Mouse (Mus musculus) lung, embryonic 16.5 days (tissue): Measurements from ENCODE around the gene Spice1. TPM values are rescaled to one million over a fixed set of nuclear protein-coding genes. Genes with fewer than 3 reads are reported as not detected.

Experiments
- ATAC-seq: fragments of 200-750 bp; cut with Nextera tagmentation; 2 replicates; pipeline ENCODE4 v1.8.0; 2017; ENCODE audit warnings: low read depth, mild to moderate bottlenecking, moderate library complexity
- H3K27ac ChIP-seq: fragments of 300-500 bp; sonication (generic); 2 replicates; pipeline ENCODE4 v1.5.1; 2014; ENCODE audit warnings: mild to moderate bottlenecking, control low read depth, low read length
- H3K27me3 ChIP-seq: fragments of 300-500 bp; sonication (generic); 2 replicates; pipeline ENCODE4 v1.6.1; 2014; ENCODE audit warnings: low read depth, low read length, mixed read lengths; ENCODE audit not compliant: control insufficient read depth, insufficient read depth
- H3K36me3 ChIP-seq: fragments of 300-500 bp; sonication (generic); 2 replicates; pipeline ENCODE4 v1.6.1; 2014; ENCODE audit warnings: low read length; ENCODE audit not compliant: control insufficient read depth, insufficient read depth
- H3K4me1 ChIP-seq: fragments of 300-500 bp; sonication (generic); replicated peaks from 2 replicates; pipeline ENCODE4 v1.6.1; 2014; ENCODE audit warnings: low read length, mixed read lengths; ENCODE audit not compliant: control insufficient read depth, insufficient read depth
- H3K4me2 ChIP-seq: fragments of 300-500 bp; sonication (generic); 2 replicates; pipeline ENCODE4 v1.6.1; 2014; ENCODE audit warnings: low read depth, low read length, control low read depth
- H3K4me3 ChIP-seq: fragments of 300-500 bp; sonication (generic); 2 replicates; pipeline ENCODE4 v1.5.1; 2014; ENCODE audit warnings: mild to moderate bottlenecking, low read length, control low read depth
- H3K9ac ChIP-seq: fragments of 300-500 bp; sonication (generic); 2 replicates; pipeline ENCODE4 v1.6.1; 2014; ENCODE audit warnings: low read length, control low read depth
- H3K9me3 ChIP-seq: fragments of 300-500 bp; sonication (generic); 2 replicates; pipeline ENCODE4 v1.6.1; 2016; ENCODE audit warnings: low read length; ENCODE audit not compliant: control insufficient read depth
- WGBS: fragments of 180-500 bp; shearing (Covaris S2); extraction: QIAGEN DNeasy Blood & Tissue Kit; methylation state at CpG from one replicate; pipeline ENCODE4 v1.1.7; 2014; 5-methylcytosine and 5-hydroxymethylcytosine counted together
- polyA plus RNA-seq: library from polyadenylated mRNA; unstranded; fragments of >200 nt; fragmentation: Nextera tagmentation; extraction: Ambion mirVana; gene quantifications from 2 replicates; pipeline ENCODE4 v1.2.1, GENCODE M21; 2015

Spice1 gene
- polyA plus RNA-seq, 1 experiment from 2014 or later: 41.1 TPM

- Histone ChIP-seq H3K4me1 (no peaks in the 10 kb centered on the region), H3K4me2 (no peak overlapping the region), H3K9me3 (peaks cover 3% of the 10 kb centered on the region), H3K4me3 (no peak overlapping the region), H3K9ac (no peak overlapping the region), H3K27ac (no peak overlapping the region), H3K36me3 (no peaks in the 10 kb centered on the region), H3K27me3 (no peaks in the 10 kb centered on the region)
- no peak for ATAC-seq
- WGBS: 92% methylated on average over 5 of the region's 5 CpGs
Measured at GRCm38 (mm10) chr16:44404933-44405332, 58.0 kb downstream of the Spice1 start.

- no peak overlapping the region for H3K9ac ChIP-seq
- no peak overlapping the region for H3K4me3 ChIP-seq
- H3K36me3 ChIP-seq: no peaks in the 10 kb centered on the region
- H3K9me3 ChIP-seq: peaks cover 3% of the 10 kb centered on the region
- no peak overlapping the region for H3K4me2 ChIP-seq
- no peak overlapping the region for H3K27ac ChIP-seq
- H3K4me1 ChIP-seq: no peaks in the 10 kb centered on the region
- 80% methylated on average over 5 of the region's 5 CpGs for WGBS
- ATAC-seq: no peak
- H3K27me3 ChIP-seq: no peaks in the 10 kb centered on the region
Measured at GRCm38 (mm10) chr16:44407211-44407610, 60.3 kb downstream of the Spice1 start.

GRCm38 (mm10) chr16:44408290-44408689 is 61.4 kb downstream of the Spice1 start:
- Histone ChIP-seq H3K4me2 (no peak overlapping the region), H3K9ac (no peak overlapping the region), H3K4me3 (no peak overlapping the region), H3K4me1 (no peaks in the 10 kb centered on the region), H3K9me3 (peaks cover 3% of the 10 kb centered on the region), H3K36me3 (no peaks in the 10 kb centered on the region), H3K27ac (no peak overlapping the region), H3K27me3 (no peaks in the 10 kb centered on the region)
- WGBS: 77% methylated on average over 2 of the region's 2 CpGs
- ATAC-seq: no peak

- Histone ChIP-seq H3K9ac (no peak overlapping the region), H3K27me3 (no peaks in the 10 kb centered on the region), H3K4me3 (no peak overlapping the region), H3K27ac (no peak overlapping the region), H3K9me3 (no peaks in the 10 kb centered on the region), H3K4me1 (no peaks in the 10 kb centered on the region), H3K4me2 (no peak overlapping the region), H3K36me3 (no peaks in the 10 kb centered on the region)
- WGBS: 27% methylated on average over 6 of the region's 6 CpGs
- no peak for ATAC-seq
Measured at GRCm38 (mm10) chr16:44410176-44410575, 63.3 kb downstream of the Spice1 start.

- H3K9ac ChIP-seq: no peak overlapping the region
- no peak overlapping the region for H3K4me3 ChIP-seq
- H3K27ac ChIP-seq: no peak overlapping the region
- H3K4me2 ChIP-seq: peak overlapping the region; percentile 38
- peak; percentile 91 for ATAC-seq
- H3K9me3 ChIP-seq: no peaks in the 10 kb centered on the region
- WGBS: 26% methylated on average over 8 of the region's 8 CpGs
- no peaks in the 10 kb centered on the region for H3K36me3 ChIP-seq
- H3K27me3 ChIP-seq: no peaks in the 10 kb centered on the region
- H3K4me1 ChIP-seq: peaks cover 11% of the 10 kb centered on the region
Measured at GRCm38 (mm10) chr16:44417596-44417995, 70.7 kb downstream of the Spice1 start.

GRCm38 (mm10) chr16:44421735-44422134 is 74.8 kb downstream of the Spice1 start:
- Histone ChIP-seq H3K36me3 (no peaks in the 10 kb centered on the region), H3K9me3 (no peaks in the 10 kb centered on the region), H3K4me1 (peaks cover 11% of the 10 kb centered on the region), H3K27ac (no peak overlapping the region), H3K9ac (no peak overlapping the region), H3K27me3 (no peaks in the 10 kb centered on the region), H3K4me3 (no peak overlapping the region), H3K4me2 (no peak overlapping the region)
- ATAC-seq: no peak
- WGBS: 83% methylated on average over 8 of the region's 8 CpGs

- Histone ChIP-seq H3K4me2 (no peak overlapping the region), H3K27me3 (no peaks in the 10 kb centered on the region), H3K9ac (no peak overlapping the region), H3K36me3 (no peaks in the 10 kb centered on the region), H3K27ac (no peak overlapping the region), H3K4me1 (peaks cover 3% of the 10 kb centered on the region), H3K9me3 (no peaks in the 10 kb centered on the region), H3K4me3 (no peak overlapping the region)
- WGBS: 19% methylated on average over 3 of the region's 3 CpGs
- no peak for ATAC-seq
Measured at GRCm38 (mm10) chr16:44423499-44423898, 76.6 kb downstream of the Spice1 start.

GRCm38 (mm10) chr16:44428456-44428855 is 81.5 kb downstream of the Spice1 start:
- no peaks in the 10 kb centered on the region for H3K4me1 ChIP-seq
- H3K27me3 ChIP-seq: no peaks in the 10 kb centered on the region
- H3K9ac ChIP-seq: no peak overlapping the region
- H3K4me3 ChIP-seq: no peak overlapping the region
- no peaks in the 10 kb centered on the region for H3K9me3 ChIP-seq
- no peak overlapping the region for H3K27ac ChIP-seq
- no peaks in the 10 kb centered on the region for H3K36me3 ChIP-seq
- WGBS: 65% methylated on average over 5 of the region's 5 CpGs
- ATAC-seq: no peak
- H3K4me2 ChIP-seq: no peak overlapping the region

GRCm38 (mm10) chr16:44430021-44430420 is 83.1 kb downstream of the Spice1 start:
- WGBS: 54% methylated on average over 7 of the region's 7 CpGs
- H3K4me3 ChIP-seq: no peak overlapping the region
- no peak for ATAC-seq
- H3K4me1 ChIP-seq: no peaks in the 10 kb centered on the region
- no peaks in the 10 kb centered on the region for H3K36me3 ChIP-seq
- no peaks in the 10 kb centered on the region for H3K27me3 ChIP-seq
- no peak overlapping the region for H3K27ac ChIP-seq
- no peak overlapping the region for H3K4me2 ChIP-seq
- H3K9me3 ChIP-seq: no peaks in the 10 kb centered on the region
- H3K9ac ChIP-seq: no peak overlapping the region

GRCm38 (mm10) chr16:44434931-44435330 is 88.0 kb downstream of the Spice1 start:
- no peaks in the 10 kb centered on the region for H3K36me3 ChIP-seq
- H3K9me3 ChIP-seq: no peaks in the 10 kb centered on the region
- no peak for ATAC-seq
- H3K4me2 ChIP-seq: no peak overlapping the region
- no peak overlapping the region for H3K4me3 ChIP-seq
- no peak overlapping the region for H3K27ac ChIP-seq
- no peak overlapping the region for H3K9ac ChIP-seq
- H3K27me3 ChIP-seq: no peaks in the 10 kb centered on the region
- no peaks in the 10 kb centered on the region for H3K4me1 ChIP-seq
- 65% methylated on average over 7 of the region's 7 CpGs for WGBS
